Mouse (Mus musculus): Measurements from ENCODE around the gene Pxylp1. TPM values are rescaled to one million over a fixed set of nuclear protein-coding genes. Genes with fewer than 3 reads are reported as not detected.
A peak's percentile ranks its signal among the peaks of the same experiment; 100 is the strongest.

The Pxylp1 gene
- polyA plus RNA-seq, 1 experiment from 2014 or later = 41.3 TPM

DNA sequence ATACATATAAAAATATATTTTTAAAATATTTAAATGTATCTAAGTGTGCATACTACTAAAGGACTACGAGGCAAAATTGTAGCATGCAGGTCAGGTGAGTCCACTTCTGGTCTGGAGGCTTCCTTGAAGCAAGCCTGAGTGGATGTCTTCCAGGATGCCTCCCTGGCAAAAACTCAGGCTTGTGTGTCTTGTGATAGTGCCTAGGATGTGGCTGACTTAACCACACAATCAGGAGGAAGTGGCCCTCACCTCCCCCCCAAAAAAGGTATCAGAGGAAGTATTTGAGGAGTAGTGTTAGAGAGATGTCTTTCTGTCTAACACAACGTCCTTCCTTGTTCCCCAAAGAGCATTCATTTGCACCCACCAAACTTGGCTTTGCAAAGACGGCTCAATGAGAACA lies 107.3 kb downstream of the Pxylp1 start:
- H3K27ac ChIP-seq (replicated peaks in 1 of 2; ENCODE audit: control insufficient read depth in 1 of 2, insufficient read depth in 1 of 2, low read depth in 2 of 2, low read length in 2 of 2) = no peak overlapping the region
- no peak overlapping the region for H3K4me3 ChIP-seq (ENCODE audit: control insufficient read depth in 1 of 2, insufficient read depth in 1 of 2, low read depth in 1 of 2, low read length in 2 of 2)
- no peak for ATAC-seq (ENCODE audit: insufficient number of reproducible peaks, insufficient read depth, low FRiP score, low read depth)
- H3K4me1 ChIP-seq (ENCODE audit: control insufficient read depth in 2 of 2, insufficient read depth in 2 of 2, low read length in 2 of 2) = peaks cover 11 to 17% of the 10 kb centered on the region in 2 experiments
- no peaks in the 10 kb centered on the region for H3K27me3 ChIP-seq (ENCODE audit: control insufficient read depth, insufficient read depth, low read length)
- no peak overlapping the region for H3K9ac ChIP-seq (ENCODE audit: low read length)
- no peaks in the 10 kb centered on the region for H3K9me3 ChIP-seq (ENCODE audit: control insufficient read depth, low read length)
- 74% methylated on average over 3 of the region's 3 CpGs for WGBS
- no peaks in the 10 kb centered on the region for H3K36me3 ChIP-seq (ENCODE audit: control insufficient read depth, insufficient read depth, low read length)
- H3K4me2 ChIP-seq (ENCODE audit: low read length) = no peak overlapping the region

DNA sequence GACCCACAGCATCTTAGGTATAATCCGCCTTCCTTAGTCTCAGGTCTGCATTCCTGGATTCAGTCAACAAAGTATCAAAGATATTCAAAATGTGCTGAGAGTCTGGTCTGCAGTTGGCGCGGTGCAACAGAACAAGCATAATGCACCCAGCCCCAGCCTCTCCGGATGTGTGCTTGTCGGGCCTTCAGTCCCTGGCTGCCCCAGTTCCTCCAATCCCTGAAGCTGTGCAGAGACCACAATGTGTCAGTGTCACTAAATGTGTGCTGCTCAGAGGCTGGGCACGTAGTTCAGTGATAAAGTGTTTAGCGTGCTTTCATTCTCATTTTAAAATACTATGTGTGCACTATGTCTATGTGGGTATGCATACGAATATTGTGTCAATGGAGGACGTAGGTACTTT lies 108.8 kb downstream of the Pxylp1 start:
- Histone ChIP-seq H3K4me2 (ENCODE audit: low read length) (no peak overlapping the region), H3K4me3 (ENCODE audit: control insufficient read depth in 1 of 2, insufficient read depth in 1 of 2, low read depth in 1 of 2, low read length in 2 of 2) (no peak overlapping the region), H3K27me3 (ENCODE audit: control insufficient read depth, insufficient read depth, low read length) (no peaks in the 10 kb centered on the region), H3K9me3 (ENCODE audit: control insufficient read depth, low read length) (no peaks in the 10 kb centered on the region), H3K4me1 (ENCODE audit: control insufficient read depth in 2 of 2, insufficient read depth in 2 of 2, low read length in 2 of 2) (peaks cover 11 to 17% of the 10 kb centered on the region in 2 experiments), H3K27ac (replicated peaks in 1 of 2; ENCODE audit: control insufficient read depth in 1 of 2, insufficient read depth in 1 of 2, low read depth in 2 of 2, low read length in 2 of 2) (peak overlapping the region; percentile 24 to 39), H3K9ac (ENCODE audit: low read length) (no peak overlapping the region), H3K36me3 (ENCODE audit: control insufficient read depth, insufficient read depth, low read length) (no peaks in the 10 kb centered on the region)
- 59% methylated on average over 9 of the region's 9 CpGs for WGBS
- ATAC-seq (ENCODE audit: insufficient number of reproducible peaks, insufficient read depth, low FRiP score, low read depth) = no peak

DNA sequence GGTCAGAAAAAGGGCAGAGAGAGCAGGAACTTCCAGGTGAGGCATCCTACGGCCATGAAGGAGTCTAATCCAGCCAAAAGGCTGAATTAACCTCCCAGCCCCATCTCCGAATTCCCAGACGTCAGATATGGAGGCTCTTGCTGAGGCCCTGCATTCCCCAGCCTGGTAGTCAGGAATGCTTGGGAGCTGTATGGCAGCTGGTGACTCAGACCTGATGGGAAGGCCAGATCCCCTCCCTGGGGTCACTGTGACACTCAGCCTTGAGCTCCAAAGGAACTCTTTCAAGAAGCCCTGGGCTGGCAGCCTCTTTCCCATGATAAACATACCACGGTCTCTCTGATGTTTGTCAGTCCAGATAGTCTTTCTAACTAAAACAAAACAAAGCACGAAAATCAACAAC lies 109.2 kb downstream of the Pxylp1 start:
- H3K9ac ChIP-seq (ENCODE audit: low read length) = 0 out of 2 replicates have a peak overlapping the region, but pooled peaks have one; percentile 36
- no peak overlapping the region for H3K4me3 ChIP-seq (ENCODE audit: control insufficient read depth in 1 of 2, insufficient read depth in 1 of 2, low read depth in 1 of 2, low read length in 2 of 2)
- no peak overlapping the region for H3K4me2 ChIP-seq (ENCODE audit: low read length)
- peaks cover 11 to 17% of the 10 kb centered on the region in 2 experiments for H3K4me1 ChIP-seq (ENCODE audit: control insufficient read depth in 2 of 2, insufficient read depth in 2 of 2, low read length in 2 of 2)
- ATAC-seq (ENCODE audit: insufficient number of reproducible peaks, insufficient read depth, low FRiP score, low read depth) = no peak
- no peaks in the 10 kb centered on the region for H3K36me3 ChIP-seq (ENCODE audit: control insufficient read depth, insufficient read depth, low read length)
- H3K27ac ChIP-seq (replicated peaks in 1 of 2; ENCODE audit: control insufficient read depth in 1 of 2, insufficient read depth in 1 of 2, low read depth in 2 of 2, low read length in 2 of 2) = peak overlapping the region; percentile 24 to 39
- 18% methylated on average over 5 of the region's 5 CpGs for WGBS
- H3K9me3 ChIP-seq (ENCODE audit: control insufficient read depth, low read length) = no peaks in the 10 kb centered on the region
- no peaks in the 10 kb centered on the region for H3K27me3 ChIP-seq (ENCODE audit: control insufficient read depth, insufficient read depth, low read length)

DNA sequence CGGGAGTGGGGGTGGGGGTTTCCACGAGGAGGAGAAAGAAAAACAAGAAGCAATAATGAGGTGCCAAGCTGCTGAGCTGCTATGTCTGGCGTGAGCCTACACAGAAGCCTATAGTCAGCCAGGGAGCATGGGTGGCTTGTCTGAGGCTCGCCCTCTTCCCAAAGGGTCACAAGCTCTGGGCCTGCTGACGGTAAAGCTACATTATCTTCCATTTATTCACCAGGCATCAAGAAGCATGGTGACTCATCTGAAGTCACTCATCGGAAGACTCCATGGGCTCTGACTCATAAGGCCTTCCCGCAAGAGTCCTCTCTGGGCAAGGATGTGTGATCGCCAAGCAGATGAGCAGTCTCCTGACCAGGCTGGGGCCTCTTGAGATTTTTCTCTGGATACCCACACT lies 110.4 kb downstream of the Pxylp1 start:
- no peaks in the 10 kb centered on the region for H3K27me3 ChIP-seq (ENCODE audit: control insufficient read depth, insufficient read depth, low read length)
- ATAC-seq (ENCODE audit: insufficient number of reproducible peaks, insufficient read depth, low FRiP score, low read depth) = no peak
- WGBS = 65% methylated on average over 8 of the region's 8 CpGs
- no peaks in the 10 kb centered on the region for H3K36me3 ChIP-seq (ENCODE audit: control insufficient read depth, insufficient read depth, low read length)
- no peak overlapping the region for H3K9ac ChIP-seq (ENCODE audit: low read length)
- no peaks in the 10 kb centered on the region for H3K9me3 ChIP-seq (ENCODE audit: control insufficient read depth, low read length)
- peaks cover 11 to 17% of the 10 kb centered on the region in 2 experiments for H3K4me1 ChIP-seq (ENCODE audit: control insufficient read depth in 2 of 2, insufficient read depth in 2 of 2, low read length in 2 of 2)
- no peak overlapping the region for H3K4me2 ChIP-seq (ENCODE audit: low read length)
- no peak overlapping the region for H3K27ac ChIP-seq (replicated peaks in 1 of 2; ENCODE audit: control insufficient read depth in 1 of 2, insufficient read depth in 1 of 2, low read depth in 2 of 2, low read length in 2 of 2)
- H3K4me3 ChIP-seq (ENCODE audit: control insufficient read depth in 1 of 2, insufficient read depth in 1 of 2, low read depth in 1 of 2, low read length in 2 of 2) = no peak overlapping the region

Other genes with a start within 250 kb of the Pxylp1 start
- gene Zbtb38, start 139.8 kb downstream of the Pxylp1 start, polyA plus RNA-seq (2014; fragmentation: Nextera tagmentation; extraction: Ambion mirVana) = 32.9 and 34.2 TPM in 2 replicates
- gene Spsb4, start 126.2 kb upstream of the Pxylp1 start, polyA plus RNA-seq (2014; fragmentation: Nextera tagmentation; extraction: Ambion mirVana) = 41.9 and 46.3 TPM in 2 replicates
- gene Slc25a36, start 218.5 kb upstream of the Pxylp1 start, polyA plus RNA-seq (2014; fragmentation: Nextera tagmentation; extraction: Ambion mirVana) = 74.8 and 78.2 TPM in 2 replicates

All from heart, embryonic 14.5 days (tissue).